Mouse (Mus musculus) thymus, postnatal 4 days (tissue): ENCODE measurements at regions not wholly inside any gene's neighbourhood (a gene's known extent, or its start where the extent isn't known, plus 50 kb on each side); places are given as distances from the start of the nearest gene placed in this dataset.

Experiments used
- DNase-seq: peaks from one replicate; pipeline ENCODE4 v3.0.0; 2021

GRCm38 (mm10) chr1:143946933-143947332 is 57.0 kb downstream of the Rgs2 start:
- DNase-seq: no peak

DNA sequence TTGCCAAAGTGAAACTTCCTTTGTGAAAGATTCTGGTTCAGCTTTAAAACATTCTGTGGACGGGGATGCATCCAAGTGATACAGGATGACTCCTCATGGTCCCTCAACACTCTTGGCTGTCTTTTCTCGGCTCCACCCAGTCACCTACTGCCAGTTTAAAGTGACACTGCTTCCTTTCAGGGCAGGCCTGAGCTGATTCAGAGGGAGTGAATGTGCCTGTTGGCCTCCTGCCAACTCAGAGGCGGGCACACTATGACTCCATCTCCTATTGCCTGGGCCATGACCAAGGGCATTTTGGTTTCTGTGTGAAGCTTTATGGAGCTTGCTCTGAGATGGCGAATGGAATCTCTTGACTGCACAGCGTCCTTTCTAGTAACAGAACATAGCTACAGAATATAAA is 62.5 kb downstream of the Rgs2 start:
- DNase-seq: no peak

- no peak for DNase-seq
These were observed 64.5 kb downstream of the Rgs2 start for GRCm38 (mm10) chr1:143939511-143939910.

- no peak for DNase-seq
These were observed 65.4 kb downstream of the Rgs2 start for GRCm38 (mm10) chr1:143938569-143938968.

GRCm38 (mm10) chr1:143930798-143931197 is 73.2 kb downstream of the Rgs2 start:
- DNase-seq: no peak

DNA sequence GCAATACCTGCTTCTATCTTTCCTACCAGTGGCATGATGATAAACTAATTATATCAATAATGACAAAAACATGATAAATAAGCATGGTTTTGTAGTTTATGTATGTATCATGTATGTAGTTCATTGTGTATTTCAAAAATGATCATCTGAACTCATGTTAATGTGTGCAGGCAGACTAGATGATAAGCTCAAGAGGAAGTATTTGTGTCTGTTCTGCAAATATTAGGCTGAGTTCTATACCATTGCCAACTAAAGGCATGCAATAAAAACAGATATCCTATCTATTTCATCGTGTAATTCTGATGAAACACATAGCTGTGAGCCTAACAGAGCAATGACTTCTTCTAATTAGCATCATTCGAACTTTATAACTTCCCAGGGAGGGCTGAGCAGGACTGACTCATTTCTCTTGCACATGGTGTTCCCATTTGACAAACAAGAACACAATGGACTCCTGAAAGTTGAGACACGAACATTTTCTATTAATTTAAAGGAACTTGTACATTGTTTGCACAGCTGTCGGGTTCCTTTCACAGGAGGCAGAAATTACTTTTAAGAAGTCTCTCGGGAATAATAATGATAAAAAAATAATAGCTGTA is 74.3 kb downstream of the Rgs2 start:
- DNase-seq: no peak

GRCm38 (mm10) chr1:143922499-143922898 is 81.5 kb downstream of the Rgs2 start:
- DNase-seq: no peak

DNA sequence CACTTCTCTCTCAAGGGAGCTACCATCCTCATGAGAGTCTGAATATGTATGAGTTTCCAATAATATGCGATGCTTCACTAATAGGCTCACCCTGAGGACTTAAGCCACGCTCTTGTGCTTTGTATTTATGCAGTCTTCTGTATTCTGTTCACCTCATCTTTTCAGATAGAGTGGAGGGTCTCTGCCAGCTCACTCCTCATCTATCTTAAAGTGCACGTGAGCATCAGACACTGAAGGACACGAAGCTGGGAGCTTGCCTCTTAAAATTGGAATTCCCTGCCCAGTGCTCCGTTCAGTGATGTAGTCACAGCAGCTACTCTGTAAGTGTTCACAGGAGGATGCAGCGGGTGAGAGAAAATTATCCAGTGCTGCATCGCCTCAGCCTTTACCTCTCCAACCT is 83.7 kb downstream of the Rgs2 start:
- DNase-seq: no peak

GRCm38 (mm10) chr1:143918949-143919348 is 85.0 kb downstream of the Rgs2 start:
- DNase-seq: peak; percentile 69

- DNase-seq: peak; percentile 40
These were observed 85.7 kb downstream of the Rgs2 start for GRCm38 (mm10) chr1:143918146-143918774.

GRCm38 (mm10) chr1:143917623-143918022 is 86.3 kb downstream of the Rgs2 start:
- peak; percentile 66 for DNase-seq

GRCm38 (mm10) chr1:143916587-143916986 is 87.4 kb downstream of the Rgs2 start:
- DNase-seq: peak; percentile 61

DNA sequence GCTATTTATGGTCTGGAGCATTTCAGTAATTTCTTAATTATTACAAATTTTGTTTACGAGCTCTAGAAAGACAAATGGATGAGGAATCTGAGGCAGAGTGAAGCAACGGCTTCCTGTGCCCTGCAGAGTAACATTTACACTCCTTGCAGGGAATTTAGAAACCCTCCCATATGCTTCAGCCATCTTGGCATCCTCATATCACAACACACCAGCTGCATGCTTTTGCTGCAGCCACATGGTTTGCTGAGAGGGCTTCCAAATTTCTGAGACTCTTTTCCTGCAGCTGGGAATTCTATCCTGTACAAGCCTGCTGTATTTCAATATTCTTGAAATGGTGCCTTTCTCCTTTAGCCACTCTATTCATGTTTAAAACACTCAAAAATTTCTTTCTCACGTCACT is 91.4 kb downstream of the Rgs2 start:
- DNase-seq: no peak

GRCm38 (mm10) chr1:143911230-143911629 is 92.7 kb downstream of the Rgs2 start:
- no peak for DNase-seq

DNA sequence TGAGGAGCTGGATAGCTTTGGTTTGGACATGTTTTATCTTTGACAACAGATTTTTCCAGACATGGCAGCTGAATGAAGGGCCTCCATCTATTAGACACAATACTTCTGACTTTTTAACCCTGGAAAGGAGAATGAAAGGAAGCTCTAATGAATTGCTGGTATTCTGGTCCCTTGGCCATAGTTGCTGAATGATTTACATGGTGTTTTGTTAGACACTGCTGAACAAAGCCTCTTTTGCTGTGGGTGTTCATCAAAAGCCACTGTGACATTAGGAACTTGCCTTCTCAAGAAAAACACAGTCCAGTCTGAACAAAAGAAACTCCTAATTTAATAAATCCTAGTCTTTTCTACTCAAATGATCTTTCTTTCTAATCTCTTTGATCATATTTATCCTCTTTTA is 93.4 kb downstream of the Rgs2 start:
- DNase-seq: no peak

DNA sequence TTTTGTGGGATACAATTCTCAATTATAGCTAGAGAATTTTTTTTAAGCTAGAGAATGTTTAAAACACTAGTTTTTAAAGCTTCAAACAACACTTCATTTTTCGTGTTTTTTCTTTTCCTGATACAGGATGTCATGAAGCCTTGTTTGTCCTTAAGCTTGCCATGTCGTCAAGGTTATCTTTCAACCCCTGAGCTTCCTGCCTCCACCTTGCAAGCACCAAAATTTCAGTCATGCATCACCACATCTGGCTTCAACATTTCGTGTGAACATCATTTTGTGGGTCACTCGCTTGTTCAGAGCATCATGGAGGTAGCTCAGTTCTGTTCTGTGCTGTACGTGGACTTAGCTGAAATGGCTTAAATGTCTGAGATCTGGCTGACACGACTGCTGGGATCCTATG is 96.6 kb downstream of the Rgs2 start:
- DNase-seq: no peak

DNA sequence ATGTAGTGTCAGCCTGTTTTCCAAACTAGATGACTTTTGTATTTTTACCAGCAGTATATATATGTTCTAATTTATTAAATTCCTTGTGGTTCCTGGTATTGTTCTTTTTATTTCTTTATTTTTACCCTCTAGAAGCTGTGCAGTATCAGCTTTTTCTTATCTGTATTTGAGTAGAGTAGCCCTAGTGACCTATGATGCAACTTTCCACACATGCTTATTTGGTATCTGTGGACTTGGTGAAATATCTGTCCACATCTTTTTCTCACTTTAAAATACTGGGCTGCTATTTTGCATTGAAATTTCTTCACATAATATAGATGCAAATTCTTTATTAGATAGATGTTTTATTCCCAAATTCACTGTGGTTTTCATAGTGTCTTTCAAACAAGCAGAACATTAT is 97.1 kb downstream of the Rgs2 start:
- no peak for DNase-seq

GRCm38 (mm10) chr1:143903985-143904384 is 100.0 kb downstream of the Rgs2 start:
- DNase-seq: no peak

GRCm38 (mm10) chr1:143903234-143903633 is 100.7 kb downstream of the Rgs2 start:
- no peak for DNase-seq

- no peak for DNase-seq
These were observed 102.6 kb downstream of the Rgs2 start for GRCm38 (mm10) chr1:143901127-143901920.

DNA sequence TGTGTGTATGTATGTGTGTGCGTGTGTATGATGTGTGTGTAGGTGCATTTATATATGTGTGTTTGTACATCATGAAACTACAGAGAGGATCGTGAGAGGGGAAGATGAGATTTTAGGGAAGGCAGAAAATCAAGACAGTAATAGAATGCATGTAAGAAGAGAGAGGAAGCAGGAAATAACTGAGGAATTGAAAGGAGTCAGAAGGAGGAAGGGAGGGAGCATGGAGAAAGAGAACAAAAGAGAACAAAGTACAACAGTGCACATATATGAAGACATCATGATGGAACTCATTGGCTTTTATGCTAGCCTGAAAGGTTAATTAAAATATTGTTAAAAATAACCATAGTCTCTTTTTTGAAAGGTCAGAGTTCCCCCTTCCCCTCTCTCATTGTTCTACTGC is 111.4 kb downstream of the Uchl5 start:
- no peak for DNase-seq

- DNase-seq: no peak
These were observed 111.0 kb downstream of the Uchl5 start for GRCm38 (mm10) chr1:143888065-143888464.

- DNase-seq: no peak
These were observed 108.9 kb downstream of the Uchl5 start for GRCm38 (mm10) chr1:143886014-143886413.

DNA sequence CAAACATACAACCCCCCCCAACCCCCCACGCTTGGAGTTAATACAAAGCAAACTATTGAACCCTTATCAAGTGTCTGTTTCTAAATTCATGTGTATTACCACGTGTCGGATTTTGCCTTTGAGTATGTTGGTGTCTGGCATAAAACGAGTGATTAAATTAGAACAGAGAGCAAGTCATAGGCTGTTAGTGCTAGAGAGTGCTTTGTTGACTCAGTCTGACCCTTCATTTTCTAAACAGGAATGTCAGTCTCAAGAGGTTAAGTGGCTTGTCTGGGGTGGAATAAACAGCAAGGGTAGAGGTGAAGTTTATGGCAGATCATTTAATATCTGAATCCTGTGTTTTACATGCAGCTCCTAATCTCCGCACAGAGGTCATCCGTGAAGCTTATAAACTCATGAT is 104.1 kb downstream of the Uchl5 start:
- DNase-seq: no peak
